Mouse (Mus musculus) lung, adult 2 months (tissue): Measurements from ENCODE around the gene Pla2r1.

ENCODE experiments used
- CTCF ChIP-seq: fragments of 200-500 bp; IDR thresholded peaks from 2 replicates; pipeline ENCODE4 v1.5.1; 2011; ENCODE audit warnings: mild to moderate bottlenecking, low read length, control low read depth; ENCODE audit not compliant: insufficient read depth
- POLR2A ChIP-seq: fragments of 200-500 bp; IDR thresholded peaks from 2 replicates; pipeline ENCODE4 v1.6.1; 2011; ENCODE audit warnings: low read depth, mild to moderate bottlenecking, control low read depth, low read length, borderline replicate concordance; ENCODE audit errors: extremely low read depth

DNA sequence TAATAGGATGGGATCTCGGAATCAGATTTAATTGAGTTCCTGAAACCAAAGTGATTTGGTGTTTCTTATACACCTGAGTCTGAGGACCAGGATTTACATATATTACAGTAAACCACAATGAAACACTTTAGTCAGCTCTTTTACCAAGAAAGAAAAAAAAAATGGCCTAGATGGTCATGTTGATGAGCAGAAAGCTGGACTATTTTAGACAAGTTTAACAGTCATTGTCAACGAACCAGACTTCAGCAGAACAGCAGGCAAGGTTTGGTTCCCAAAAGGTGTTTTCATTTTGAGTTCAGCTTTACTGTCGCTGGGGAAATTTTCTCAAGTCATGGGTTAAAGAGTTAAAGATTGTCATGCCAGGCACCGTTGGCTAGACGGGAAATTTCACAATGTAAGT is 175.8 kb downstream of the Pla2r1 start:
- no peak for TF ChIP-seq CTCF
- TF ChIP-seq POLR2A, result no peak
